Mouse (Mus musculus) thymus, adult 2 months (tissue): ENCODE data around the gene Ano1. TPM values are rescaled to one million over a fixed set of nuclear protein-coding genes. Genes with fewer than 3 reads are reported as not detected.

ENCODE experiments used
- DNase-seq: peaks from one replicate; pipeline ENCODE4 v3.0.0; 2021
- H3K27ac ChIP-seq: fragments of 200-500 bp; 2 replicates; pipeline ENCODE4 v1.5.1; 2012; ENCODE audit warnings: low read length, control low read depth; ENCODE audit not compliant: control insufficient read depth, insufficient read depth
- H3K27me3 ChIP-seq: fragments of 200-500 bp; 2 replicates; pipeline ENCODE4 v1.6.1; 2012; ENCODE audit warnings: mild to moderate bottlenecking, low read length, moderate library complexity, mixed read lengths; ENCODE audit not compliant: control insufficient read depth, insufficient read depth
- H3K36me3 ChIP-seq: fragments of 200-500 bp; 2 replicates; pipeline ENCODE4 v1.6.1; 2012; ENCODE audit warnings: mild to moderate bottlenecking, low read length, moderate library complexity; ENCODE audit not compliant: control insufficient read depth, insufficient read depth
- H3K4me1 ChIP-seq: fragments of 200-500 bp; replicated peaks from 2 replicates; pipeline ENCODE4 v1.6.1; 2012; ENCODE audit warnings: low read length; ENCODE audit not compliant: control insufficient read depth, insufficient read depth
- H3K4me3 ChIP-seq: fragments of 200-500 bp; 2 replicates; pipeline ENCODE4 v1.5.1; 2012; ENCODE audit warnings: mild to moderate bottlenecking, low read length, control low read depth, moderate library complexity; ENCODE audit not compliant: control insufficient read depth, insufficient read depth
- CTCF ChIP-seq: fragments of 200-500 bp; IDR thresholded peaks from 2 replicates; pipeline ENCODE4 v1.5.1; 2012; ENCODE audit warnings: mild to moderate bottlenecking, control low read depth, low read length, moderate library complexity, borderline replicate concordance; ENCODE audit not compliant: control insufficient read depth, poor library complexity, insufficient read depth; ENCODE audit errors: extremely low read depth
- POLR2A ChIP-seq: fragments of 200-500 bp; IDR thresholded peaks from 2 replicates; pipeline ENCODE4 v1.6.1; 2012; ENCODE audit warnings: mild to moderate bottlenecking, low read length, control low read depth, moderate library complexity; ENCODE audit not compliant: control insufficient read depth, poor library complexity, insufficient read depth; ENCODE audit errors: extremely low read depth
- WGBS: fragments of 180-500 bp; shearing (Covaris S2); methylation state at CpG from one replicate; pipeline ENCODE4 v1.1.7; 2018; 5-methylcytosine and 5-hydroxymethylcytosine counted together
- polyA plus RNA-seq: library from polyadenylated mRNA; depleted of rRNA; stranded (reverse); fragments of >200 nt; gene quantifications from 2 replicates; pipeline ENCODE4 v1.2.3, GENCODE M21; 2012

Gene Ano1
- polyA plus RNA-seq, 1 experiment = 3.7 TPM

DNA sequence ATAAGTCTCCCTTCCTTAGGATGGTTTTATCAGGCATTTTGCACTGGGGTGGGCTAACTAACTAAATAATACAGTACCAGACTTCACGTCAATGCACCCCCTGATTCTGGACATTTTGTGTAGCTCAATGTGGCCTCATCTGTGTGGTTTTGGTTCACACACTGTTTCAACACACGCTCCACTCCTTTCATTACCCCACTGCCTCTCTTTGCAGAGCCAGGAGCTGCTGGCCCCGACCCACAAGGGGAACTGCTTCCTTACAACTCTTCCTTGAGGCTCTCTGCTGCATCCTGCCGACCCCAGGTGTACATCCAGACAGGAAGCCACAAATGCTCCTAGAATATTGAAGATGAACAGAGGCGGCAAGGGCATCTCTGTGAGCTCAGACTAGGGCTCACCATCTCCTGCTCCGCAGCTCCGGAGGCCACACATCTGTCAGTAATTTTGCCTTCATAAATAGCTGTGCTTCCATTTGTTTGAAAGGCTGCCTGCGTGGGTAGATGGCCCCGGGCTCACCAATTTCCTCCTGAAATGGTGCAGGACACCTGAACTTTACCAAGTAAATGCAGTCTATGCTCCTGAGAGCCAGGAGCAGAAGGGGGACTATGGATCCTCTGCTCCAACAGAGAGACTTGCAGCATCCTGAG is 17.8 kb upstream of the Ano1 start:
- Histone ChIP-seq H3K4me3 (no peak overlapping the region), H3K4me1 (no peaks in the 10 kb centered on the region; the same call in 1 of the 2 replicates), H3K27me3 (no peaks in the 10 kb centered on the region), H3K27ac (no peak overlapping the region), H3K36me3 (no peaks in the 10 kb centered on the region)
- TF ChIP-seq CTCF (no peak), POLR2A (no peak)
- 4% methylated on average over 9 of the region's 9 CpGs for WGBS
- DNase-seq = no peak

- H3K4me1 ChIP-seq = no peaks in the 10 kb centered on the region; the same call in 1 of the 2 replicates
- no peak for DNase-seq
- no peak for TF ChIP-seq CTCF
- TF ChIP-seq POLR2A = no peak
- no peak overlapping the region for H3K4me3 ChIP-seq
- no peak overlapping the region for H3K27ac ChIP-seq
- no peaks in the 10 kb centered on the region for H3K27me3 ChIP-seq
- 96% methylated on average over 1 of the region's 1 CpGs for WGBS
- no peaks in the 10 kb centered on the region for H3K36me3 ChIP-seq
These were observed 17.1 kb upstream of the Ano1 start for GRCm38 (mm10) chr7:144768845-144769244.

GRCm38 (mm10) chr7:144764537-144765282 is 12.9 kb upstream of the Ano1 start:
- Histone ChIP-seq H3K4me1 (no peaks in the 10 kb centered on the region; the same call in 1 of the 2 replicates), H3K36me3 (no peaks in the 10 kb centered on the region), H3K27me3 (no peaks in the 10 kb centered on the region), H3K27ac (no peak overlapping the region), H3K4me3 (no peak overlapping the region)
- TF ChIP-seq CTCF = no peak
- WGBS = 93% methylated on average over 11 of the region's 11 CpGs
- DNase-seq = no peak

- no peaks in the 10 kb centered on the region for H3K36me3 ChIP-seq
- TF ChIP-seq CTCF (no peak), POLR2A (no peak)
- no peaks in the 10 kb centered on the region for H3K4me1 ChIP-seq
- no peak overlapping the region for H3K4me3 ChIP-seq
- no peaks in the 10 kb centered on the region for H3K27me3 ChIP-seq
- no peak overlapping the region for H3K27ac ChIP-seq
- WGBS = 76% methylated on average over 2 of the region's 2 CpGs
- no peak for DNase-seq
These were observed 12.2 kb upstream of the Ano1 start for GRCm38 (mm10) chr7:144764013-144764412.

- no peak for TF ChIP-seq CTCF
- no peak for TF ChIP-seq POLR2A
- WGBS = 88% methylated on average over 16 of the region's 16 CpGs
- no peak overlapping the region for H3K4me3 ChIP-seq
- no peak for DNase-seq
- no peaks in the 10 kb centered on the region for H3K27me3 ChIP-seq
- no peak overlapping the region for H3K27ac ChIP-seq
- no peaks in the 10 kb centered on the region for H3K36me3 ChIP-seq
- no peaks in the 10 kb centered on the region for H3K4me1 ChIP-seq
These were observed 10.9 kb upstream of the Ano1 start for GRCm38 (mm10) chr7:144762496-144763235.

GRCm38 (mm10) chr7:144760228-144760627 is 8.5 kb upstream of the Ano1 start:
- H3K27me3 ChIP-seq = no peaks in the 10 kb centered on the region
- H3K36me3 ChIP-seq = no peaks in the 10 kb centered on the region
- DNase-seq = no peak
- no peak for TF ChIP-seq POLR2A
- TF ChIP-seq CTCF = no peak
- H3K4me1 ChIP-seq = no peaks in the 10 kb centered on the region
- no peak overlapping the region for H3K27ac ChIP-seq
- no peak overlapping the region for H3K4me3 ChIP-seq
- 93% methylated on average over 9 of the region's 9 CpGs for WGBS
